Comparison of ENCODE assay signal across 9 mouse cellular contexts in the genomic region with DNA sequence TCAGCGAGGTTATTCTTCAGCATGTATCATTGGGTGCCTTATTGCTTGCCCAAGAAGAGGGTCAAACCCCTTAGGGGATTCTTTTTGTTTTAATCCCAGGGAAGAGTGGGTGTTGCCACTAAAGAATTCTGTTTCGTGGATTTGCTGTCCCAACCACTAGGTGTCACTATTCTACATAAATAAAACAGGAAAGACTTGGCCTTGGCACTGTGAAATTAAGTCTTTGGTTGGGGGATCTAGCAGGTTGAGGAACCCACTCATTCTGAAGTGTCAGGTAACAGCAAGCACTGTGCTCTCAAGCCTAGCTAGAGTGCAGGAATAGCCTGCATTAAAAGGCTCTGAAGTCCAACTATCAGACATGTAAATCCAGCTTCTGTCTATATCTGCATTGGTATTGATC.
DNase-seq lines count a peak whose midpoint lies in the region; ATAC-seq and TF ChIP-seq lines count a peak whose summit lies in the region.
"Had no signal": no experiment of that assay in that cellular context is flagged by ENCODE, and none has a peak within 500 bp of the region (broad histone marks: within the 10 kb centered on the region; RNA-seq: fewer than 3 reads in every experiment).

No protein-coding gene starts in this region.

- WGBS in forebrain, embryonic 12.5 days: 10% methylated on average over 2 of the region's 2 CpGs
- 10% methylated on average over 2 of the region's 2 CpGs for WGBS in forebrain, embryonic 10.5 days
- 6% methylated on average over 2 of the region's 2 CpGs for WGBS in midbrain, embryonic 10.5 days
- WGBS in midbrain, embryonic 15.5 days: 13% methylated on average over 2 of the region's 2 CpGs
- WGBS in lung, postnatal 0 days: 1% methylated on average over 2 of the region's 2 CpGs

- TF ChIP-seq CTCF in lung, postnatal 0 days (IDR thresholded peaks at IDR 0.05): peak; percentile 65

- H3K4me2 ChIP-seq in forebrain, embryonic 12.5 days: no peak overlapping the region
- no peak overlapping the region for H3K4me2 ChIP-seq in midbrain, embryonic 15.5 days
- H3K4me2 ChIP-seq in lung, postnatal 0 days (replicated peaks; ENCODE audit: low read depth, low read length): no peak overlapping the region
- H3K4me2 ChIP-seq: limb, embryonic 12.5 days had no signal

- no peak overlapping the region for H3K27ac ChIP-seq in forebrain, embryonic 12.5 days
- no peak overlapping the region for H3K27ac ChIP-seq in forebrain, embryonic 10.5 days
- H3K27ac ChIP-seq in midbrain, embryonic 10.5 days (replicated peaks): no peak overlapping the region
- no peak overlapping the region for H3K27ac ChIP-seq in midbrain, embryonic 15.5 days
- H3K27ac ChIP-seq in lung, postnatal 0 days (ENCODE audit: low read length): no peak overlapping the region
- H3K27ac ChIP-seq: limb, embryonic 12.5 days had no signal

- H3K9ac ChIP-seq in forebrain, embryonic 12.5 days: no peak overlapping the region
- no peak overlapping the region for H3K9ac ChIP-seq in midbrain, embryonic 15.5 days
- H3K9ac ChIP-seq in lung, postnatal 0 days (replicated peaks; ENCODE audit: low read depth): no peak overlapping the region
- H3K9ac ChIP-seq: limb, embryonic 12.5 days had no signal

- no peaks in the 10 kb centered on the region for H3K9me3 ChIP-seq in forebrain, embryonic 12.5 days
- H3K9me3 ChIP-seq in forebrain, embryonic 10.5 days: no peaks in the 10 kb centered on the region
- H3K9me3 ChIP-seq in midbrain, embryonic 10.5 days (replicated peaks): no peaks in the 10 kb centered on the region
- H3K9me3 ChIP-seq in midbrain, embryonic 15.5 days: no peaks in the 10 kb centered on the region
- no peaks in the 10 kb centered on the region for H3K9me3 ChIP-seq in lung, postnatal 0 days (ENCODE audit: low read length)
- H3K9me3 ChIP-seq: limb, embryonic 12.5 days had no signal

- no peaks in the 10 kb centered on the region for H3K36me3 ChIP-seq in forebrain, embryonic 12.5 days (replicated peaks)
- no peaks in the 10 kb centered on the region for H3K36me3 ChIP-seq in forebrain, embryonic 10.5 days (replicated peaks)
- no peaks in the 10 kb centered on the region for H3K36me3 ChIP-seq in midbrain, embryonic 10.5 days
- no peaks in the 10 kb centered on the region for H3K36me3 ChIP-seq in midbrain, embryonic 15.5 days (replicated peaks)
- no peaks in the 10 kb centered on the region for H3K36me3 ChIP-seq in lung, postnatal 0 days (ENCODE audit: insufficient read depth, low read length)
- H3K36me3 ChIP-seq: limb, embryonic 12.5 days had no signal

- 0 out of 2 replicates have a peak, but pooled peaks have one; percentile 53 for ATAC-seq in forebrain, embryonic 12.5 days (ENCODE audit: low FRiP score)
- no peak for ATAC-seq in midbrain, embryonic 15.5 days (replicated peaks)
- no peak for ATAC-seq in lung, postnatal 0 days

- DNase-seq in forebrain, embryonic 10.5 days (ENCODE audit: extremely low spot score, low spot score): no peak
- DNase-seq in midbrain, embryonic 10.5 days (ENCODE audit: low spot score): peak; percentile 14
- DNase-seq in embryo, embryonic 9.5 days (ENCODE audit: extremely low spot score): peak; percentile 17
- peak; percentile 72 for DNase-seq in lung, postnatal 0 days (ENCODE audit: low spot score)
- no peak for DNase-seq in urinary bladder, postnatal 10 days (ENCODE audit: low spot score)
- no peak for DNase-seq in gastrocnemius, postnatal 10 days

- H3K4me3 ChIP-seq in forebrain, embryonic 12.5 days (replicated peaks): no peak overlapping the region
- no peak overlapping the region for H3K4me3 ChIP-seq in forebrain, embryonic 10.5 days
- no peak overlapping the region for H3K4me3 ChIP-seq in midbrain, embryonic 10.5 days
- H3K4me3 ChIP-seq in midbrain, embryonic 15.5 days: no peak overlapping the region
- no peak overlapping the region for H3K4me3 ChIP-seq in lung, postnatal 0 days (ENCODE audit: low read depth, low read length)
- H3K4me3 ChIP-seq: limb, embryonic 12.5 days had no signal

- no peak for TF ChIP-seq EP300 in lung, postnatal 0 days (IDR thresholded peaks at IDR 0.05)

- no peaks in the 10 kb centered on the region for H3K4me1 ChIP-seq in forebrain, embryonic 12.5 days
- H3K4me1 ChIP-seq in forebrain, embryonic 10.5 days: no peaks in the 10 kb centered on the region
- no peaks in the 10 kb centered on the region for H3K4me1 ChIP-seq in midbrain, embryonic 10.5 days
- H3K4me1 ChIP-seq in midbrain, embryonic 15.5 days: peaks cover 5% of the 10 kb centered on the region; the same call in 1 of the 2 replicates
- H3K4me1 ChIP-seq in lung, postnatal 0 days (ENCODE audit: insufficient read depth, low read depth, low read length): no peaks in the 10 kb centered on the region
- H3K4me1 ChIP-seq: limb, embryonic 12.5 days had no signal

- H3K27me3 ChIP-seq in forebrain, embryonic 12.5 days: no peaks in the 10 kb centered on the region
- no peaks in the 10 kb centered on the region for H3K27me3 ChIP-seq in forebrain, embryonic 10.5 days (ENCODE audit: poor library complexity, severe bottlenecking)
- H3K27me3 ChIP-seq in midbrain, embryonic 10.5 days (ENCODE audit: low read depth, poor library complexity, severe bottlenecking): no peaks in the 10 kb centered on the region
- H3K27me3 ChIP-seq in midbrain, embryonic 15.5 days (replicated peaks): no peaks in the 10 kb centered on the region
- H3K27me3 ChIP-seq in lung, postnatal 0 days (replicated peaks; ENCODE audit: insufficient read depth, low read length): no peaks in the 10 kb centered on the region
- H3K27me3 ChIP-seq: limb, embryonic 12.5 days had no signal

Comparison
In these comparisons a context has a peak if more than half of its experiments do, and no peak if none do; other contexts are left out.
1. DNase-seq: peak in midbrain, embryonic 10.5 days (single experiment), embryo, embryonic 9.5 days (single experiment) and lung, postnatal 0 days (single experiment); none in forebrain, embryonic 10.5 days (single experiment), urinary bladder, postnatal 10 days (single experiment) and gastrocnemius, postnatal 10 days (single experiment).